Mouse (Mus musculus) spleen, adult 2 months (tissue): ENCODE measurements around the gene Chmp6. TPM values are rescaled to one million over a fixed set of nuclear protein-coding genes. Genes with fewer than 3 reads are reported as not detected.
A peak's percentile ranks its signal among the peaks of the same experiment; 100 is the strongest.

Experiments used
- DNase-seq, 2 experiments: peaks; one replicate each; pipeline versions ENCODE4 v3.0.0 to v3.0.0-alpha.2; 2012 to 2021; ENCODE audit warnings: low spot score in 2 of 2, low read depth in 1 of 2
- H3K27ac ChIP-seq: fragments of 200-500 bp; 2 replicates; pipeline ENCODE4 v1.5.1; 2012; ENCODE audit warnings: low read length, inconsistent platforms; ENCODE audit not compliant: insufficient read depth
- H3K27me3 ChIP-seq: fragments of 200-500 bp; 2 replicates; pipeline ENCODE4 v1.6.1; 2012; ENCODE audit warnings: mild to moderate bottlenecking, moderate library complexity, low read length, inconsistent platforms; ENCODE audit not compliant: control insufficient read depth, insufficient read depth
- H3K36me3 ChIP-seq: fragments of 200-500 bp; 2 replicates; pipeline ENCODE4 v1.6.1; 2012; ENCODE audit warnings: mild to moderate bottlenecking, low read length, inconsistent platforms; ENCODE audit not compliant: control insufficient read depth, insufficient read depth
- H3K4me1 ChIP-seq: fragments of 200-500 bp; 2 replicates; pipeline ENCODE4 v1.6.1; 2011; ENCODE audit warnings: inconsistent platforms; ENCODE audit not compliant: control insufficient read depth, insufficient read depth, insufficient read length
- H3K4me3 ChIP-seq: fragments of 200-500 bp; 2 replicates; pipeline ENCODE4 v1.5.1; 2011; ENCODE audit warnings: mild to moderate bottlenecking, inconsistent platforms; ENCODE audit not compliant: insufficient read depth, insufficient read length; ENCODE audit errors: extremely low read depth
- CTCF ChIP-seq: fragments of 200-500 bp; IDR thresholded peaks from 2 replicates; pipeline ENCODE4 v1.5.1; 2011; ENCODE audit warnings: mild to moderate bottlenecking, inconsistent platforms; ENCODE audit not compliant: insufficient read depth, insufficient read length, insufficient replicate concordance; ENCODE audit errors: extremely low read depth
- POLR2A ChIP-seq: fragments of 200-500 bp; IDR thresholded peaks from 2 replicates; pipeline ENCODE4 v1.6.1; 2011; ENCODE audit warnings: low read depth, low read length, inconsistent platforms
- WGBS: fragments of 180-500 bp; shearing (Covaris S2); methylation state at CpG from one replicate; pipeline ENCODE4 v1.1.7; 2018; 5-methylcytosine and 5-hydroxymethylcytosine counted together
- polyA plus RNA-seq: library from polyadenylated mRNA; depleted of rRNA; stranded (reverse); fragments of >200 nt; gene quantifications from 2 replicates; pipeline ENCODE4 v1.2.3, GENCODE M21; 2012

Chmp6 gene
- polyA plus RNA-seq, 1 experiment, result 31.2 TPM

DNA sequence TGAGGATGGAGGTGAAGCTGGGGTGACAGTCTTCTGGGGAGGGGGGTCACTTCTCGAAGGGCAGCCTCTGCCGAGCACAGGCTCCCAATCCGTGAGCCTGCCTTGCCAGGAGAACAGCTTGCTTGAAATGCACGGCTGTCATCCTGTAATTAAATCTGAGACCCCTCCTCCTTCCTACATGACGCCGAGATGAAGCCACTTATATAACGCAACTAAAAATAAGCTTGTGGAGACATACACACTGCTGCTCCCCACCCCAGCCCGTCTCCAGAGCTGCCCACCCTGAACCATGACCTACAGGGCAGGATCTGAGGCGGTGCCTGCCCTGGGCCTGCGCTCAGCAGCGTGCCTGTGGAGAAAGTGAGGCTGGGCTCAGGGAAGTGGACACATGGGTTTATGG, 26.9 kb downstream of the Chmp6 start:
- Histone ChIP-seq H3K4me1 (peaks cover 4% of the 10 kb centered on the region), H3K27me3 (no peaks in the 10 kb centered on the region), H3K27ac (no peak overlapping the region), H3K36me3 (no peaks in the 10 kb centered on the region), H3K4me3 (no peak overlapping the region)
- no peak for TF ChIP-seq CTCF
- TF ChIP-seq POLR2A, result no peak
- WGBS, result 80% methylated on average over 11 of the region's 11 CpGs
- no peak for DNase-seq

DNA sequence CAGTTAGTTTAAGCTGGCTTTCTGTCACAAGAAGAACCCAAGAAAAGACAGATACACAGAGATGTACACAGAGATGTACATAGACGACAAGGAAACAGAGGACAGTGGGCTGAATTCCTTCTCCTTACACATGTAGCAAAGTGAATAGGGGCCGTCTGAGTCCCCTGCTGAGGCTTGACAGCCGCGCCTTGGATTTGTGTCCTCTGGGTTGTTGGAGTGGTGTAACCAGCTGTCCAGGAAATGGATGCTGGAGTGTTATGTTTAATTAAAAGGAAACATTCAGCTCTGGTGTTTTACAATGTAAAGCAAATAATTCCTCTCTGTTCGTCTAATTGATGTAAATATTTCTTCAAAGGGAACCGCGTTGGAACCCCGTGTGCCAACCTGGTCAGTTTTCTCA, 28.6 kb downstream of the Chmp6 start:
- Histone ChIP-seq H3K4me3 (0 out of 2 replicates have a peak overlapping the region, but pooled peaks have one; percentile 2), H3K27me3 (no peaks in the 10 kb centered on the region), H3K4me1 (peaks cover 4% of the 10 kb centered on the region), H3K27ac (no peak overlapping the region), H3K36me3 (no peaks in the 10 kb centered on the region)
- no peak for TF ChIP-seq CTCF
- TF ChIP-seq POLR2A, result no peak
- no peak for DNase-seq
- 20% methylated on average over 8 of the region's 8 CpGs for WGBS

GRCm38 (mm10) chr11:119942201-119942726, 29.0 kb downstream of the Chmp6 start:
- WGBS, result 1% methylated on average over 42 of the region's 43 CpGs
- no peaks in the 10 kb centered on the region for H3K27me3 ChIP-seq
- H3K27ac ChIP-seq, result peak overlapping the region; percentile 62

DNA sequence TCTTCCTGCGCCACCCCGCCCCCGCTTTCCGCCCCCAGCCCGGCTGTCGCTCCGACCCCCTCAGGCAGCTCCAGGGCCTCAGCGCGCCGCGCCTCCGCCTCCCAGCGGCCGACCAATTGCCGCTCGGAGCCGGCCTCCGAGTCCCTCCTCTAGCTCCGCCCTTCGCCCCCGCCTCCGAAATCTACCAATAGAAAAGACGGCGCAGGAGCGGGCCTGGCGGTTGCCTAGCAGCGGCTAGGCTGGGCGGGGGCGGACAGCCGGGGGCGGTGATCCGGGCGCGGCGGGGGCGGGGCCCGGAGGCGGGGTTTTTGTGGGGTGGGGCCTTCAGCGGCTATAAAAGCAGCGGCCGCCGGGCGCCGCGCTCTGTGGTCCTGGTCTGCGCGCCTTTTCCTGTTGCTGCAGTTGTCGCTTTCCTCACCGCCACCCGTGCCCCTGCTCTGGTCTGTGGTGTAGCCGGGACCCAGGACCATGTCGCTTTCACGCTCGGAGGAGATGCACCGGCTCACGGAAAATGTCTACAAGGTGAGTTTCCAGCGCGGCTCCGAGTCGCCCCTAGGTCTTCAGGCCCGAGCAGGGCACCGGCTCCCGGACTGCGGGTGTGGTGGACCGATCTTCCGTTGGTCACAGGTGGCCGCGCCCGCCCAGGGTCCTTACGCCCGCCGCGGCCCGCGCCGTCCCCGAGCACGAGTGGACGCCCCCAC, 29.6 kb downstream of the Chmp6 start, which contains the start of gene Baiap2:
Baiap2 (plus strand) TSS at position 37 of the 701 bp plus-strand sequence.
- Histone ChIP-seq H3K27me3 (no peaks in the 10 kb centered on the region), H3K4me3 (peak within 1 kb of the TSS; percentile 93), H3K4me1 (peaks cover 4% of the 10 kb centered on the region), H3K27ac (peak within 1 kb of the TSS; percentile 64), H3K36me3 (no peaks in the 10 kb centered on the region)
- TF ChIP-seq POLR2A, result peak; percentile 98
- TF ChIP-seq CTCF, result no peak
- peak; percentile 91 to 99 for DNase-seq
- WGBS, result 1% methylated on average over 69 of the region's 79 CpGs

More at GRCm38 (mm10) chr11:119942201-119942726, 29.0 kb downstream of the Chmp6 start:
- Histone ChIP-seq H3K36me3 (no peaks in the 10 kb centered on the region), H3K4me3 (peak overlapping the region; percentile 59), H3K4me1 (peaks cover 4% of the 10 kb centered on the region)
- DNase-seq, result no peak
- TF ChIP-seq CTCF, result no peak

GRCm38 (mm10) chr11:119943428-119943988, 30.3 kb downstream of the Chmp6 start:
- TF ChIP-seq CTCF (no peak), POLR2A (no peak)
- Histone ChIP-seq H3K27ac (peak overlapping the region; percentile 64), H3K36me3 (no peaks in the 10 kb centered on the region), H3K4me1 (peaks cover 4% of the 10 kb centered on the region), H3K27me3 (no peaks in the 10 kb centered on the region), H3K4me3 (peak overlapping the region; percentile 93)
- peak in 1 of 2 experiments; percentile 28 for DNase-seq
- WGBS, result 3% methylated on average over 32 of the region's 32 CpGs

DNA sequence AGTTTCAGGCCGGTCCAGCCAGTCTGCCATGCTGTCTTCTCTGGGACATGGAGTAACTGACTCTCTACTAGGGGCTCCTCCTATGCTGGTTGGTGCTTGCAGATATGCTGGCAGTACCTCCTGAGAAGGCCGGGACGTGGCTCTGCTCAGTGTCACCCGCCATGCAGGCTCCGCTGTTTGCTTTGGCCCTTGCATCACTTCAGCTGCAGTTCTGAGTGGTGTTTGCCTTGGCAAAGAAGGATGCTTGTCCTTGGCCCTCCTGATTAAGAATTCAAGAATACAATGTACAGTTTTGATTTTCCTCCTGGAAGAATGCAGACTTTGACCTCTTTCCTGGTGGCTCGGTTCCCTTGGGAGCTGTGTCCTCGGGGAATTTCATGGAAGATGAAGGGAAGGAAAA, 32.1 kb downstream of the Chmp6 start:
- Histone ChIP-seq H3K4me1 (peaks cover 4% of the 10 kb centered on the region), H3K27ac (no peak overlapping the region), H3K27me3 (no peaks in the 10 kb centered on the region), H3K4me3 (no peak overlapping the region), H3K36me3 (no peaks in the 10 kb centered on the region)
- 85% methylated on average over 7 of the region's 7 CpGs for WGBS
- no peak for TF ChIP-seq CTCF
- no peak for TF ChIP-seq POLR2A
- no peak for DNase-seq

DNA sequence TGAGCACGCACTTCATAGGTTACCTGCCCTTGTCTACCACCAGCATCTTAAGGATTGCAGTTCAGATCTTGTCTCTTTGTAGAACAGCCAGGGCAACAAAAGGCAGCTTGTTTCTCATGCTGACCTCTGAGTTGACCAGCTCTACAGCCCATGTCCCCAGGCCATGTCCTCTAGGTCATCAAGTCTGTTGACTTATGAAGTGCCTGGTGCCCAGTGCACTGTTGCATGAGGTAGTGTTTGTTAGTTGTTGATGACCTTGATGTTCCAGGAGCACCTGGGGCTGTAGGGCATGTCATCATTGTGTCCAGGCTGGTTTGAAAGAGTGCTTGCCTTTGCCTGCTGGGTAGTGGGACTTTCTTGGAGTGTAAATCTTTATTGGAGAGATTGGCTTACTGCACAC, 34.2 kb downstream of the Chmp6 start:
- WGBS, result 93% methylated on average over 1 of the region's 1 CpGs
- Histone ChIP-seq H3K27me3 (no peaks in the 10 kb centered on the region), H3K4me1 (peaks cover 6% of the 10 kb centered on the region), H3K36me3 (no peaks in the 10 kb centered on the region), H3K4me3 (no peak overlapping the region), H3K27ac (no peak overlapping the region)
- no peak for DNase-seq
- no peak for TF ChIP-seq POLR2A
- no peak for TF ChIP-seq CTCF
